Mouse (Mus musculus): ENCODE measurements at regions not wholly inside any gene's neighbourhood (a gene's known extent, or its start where the extent isn't known, plus 50 kb on each side); places are given as distances from the start of the nearest gene placed in this dataset.
A peak's percentile ranks its signal among the peaks of the same experiment; 100 is the strongest.

DNA sequence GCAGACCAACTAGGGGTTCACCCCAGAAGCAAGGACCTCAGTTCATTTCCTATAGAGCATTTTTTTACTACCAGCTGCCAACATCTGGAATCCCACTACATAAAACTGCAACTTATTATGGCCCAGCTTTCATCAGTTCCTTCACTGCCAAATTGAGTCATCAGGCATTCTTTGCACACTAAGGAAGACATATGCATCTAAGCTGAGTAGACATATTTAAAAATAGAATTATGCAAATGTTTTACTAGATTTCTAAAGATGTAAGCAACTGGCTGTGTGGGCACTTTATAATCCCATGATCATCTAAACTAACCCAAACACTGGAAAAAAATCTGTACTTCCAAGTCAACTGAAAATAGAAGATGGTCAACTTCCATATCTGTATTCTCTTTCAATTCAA is 415.9 kb upstream of the Rarb start:
- no peak for DNase-seq (ENCODE audit: low spot score)

DNA sequence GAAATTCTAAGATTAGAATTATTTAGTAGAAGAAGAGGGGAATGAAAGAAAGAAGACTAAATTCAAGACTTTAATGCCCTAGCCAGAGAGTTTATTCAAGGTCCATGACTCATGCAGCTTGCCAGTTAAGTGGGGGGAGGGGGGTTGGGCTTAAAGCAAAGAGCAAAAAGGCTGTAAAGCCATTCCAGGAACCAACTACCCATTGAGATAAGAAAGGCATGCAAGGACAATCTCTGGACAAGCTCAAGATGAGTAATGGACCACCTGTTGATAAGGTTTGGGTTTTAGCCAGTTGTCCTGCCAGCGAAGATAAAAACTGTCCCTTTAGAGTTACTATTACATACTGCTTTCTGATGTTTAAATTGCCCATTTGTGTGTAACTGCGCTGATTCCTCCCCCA is 392.5 kb upstream of the Rarb start:
- no peak for DNase-seq (ENCODE audit: low spot score)

DNA sequence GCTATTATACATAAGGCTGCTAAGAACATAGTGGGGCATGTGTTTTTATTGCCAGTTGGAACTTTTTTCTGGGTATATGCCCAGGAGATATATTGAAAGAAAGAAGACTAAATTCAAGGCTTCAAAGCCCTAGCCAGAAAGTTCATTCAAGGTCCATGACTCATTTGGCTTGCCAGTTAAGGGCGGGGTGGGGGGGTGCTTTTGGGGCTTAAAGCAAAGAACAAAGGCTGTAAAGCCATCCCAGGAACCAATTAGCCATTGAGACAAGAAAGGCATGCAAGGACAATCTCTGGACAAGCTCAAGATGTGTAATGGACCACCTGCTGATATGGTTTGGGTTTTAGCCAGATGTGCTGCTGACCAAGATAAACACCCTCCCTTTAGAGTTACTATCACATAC is 386.7 kb upstream of the Rarb start:
- no peak for DNase-seq (ENCODE audit: low spot score)

DNA sequence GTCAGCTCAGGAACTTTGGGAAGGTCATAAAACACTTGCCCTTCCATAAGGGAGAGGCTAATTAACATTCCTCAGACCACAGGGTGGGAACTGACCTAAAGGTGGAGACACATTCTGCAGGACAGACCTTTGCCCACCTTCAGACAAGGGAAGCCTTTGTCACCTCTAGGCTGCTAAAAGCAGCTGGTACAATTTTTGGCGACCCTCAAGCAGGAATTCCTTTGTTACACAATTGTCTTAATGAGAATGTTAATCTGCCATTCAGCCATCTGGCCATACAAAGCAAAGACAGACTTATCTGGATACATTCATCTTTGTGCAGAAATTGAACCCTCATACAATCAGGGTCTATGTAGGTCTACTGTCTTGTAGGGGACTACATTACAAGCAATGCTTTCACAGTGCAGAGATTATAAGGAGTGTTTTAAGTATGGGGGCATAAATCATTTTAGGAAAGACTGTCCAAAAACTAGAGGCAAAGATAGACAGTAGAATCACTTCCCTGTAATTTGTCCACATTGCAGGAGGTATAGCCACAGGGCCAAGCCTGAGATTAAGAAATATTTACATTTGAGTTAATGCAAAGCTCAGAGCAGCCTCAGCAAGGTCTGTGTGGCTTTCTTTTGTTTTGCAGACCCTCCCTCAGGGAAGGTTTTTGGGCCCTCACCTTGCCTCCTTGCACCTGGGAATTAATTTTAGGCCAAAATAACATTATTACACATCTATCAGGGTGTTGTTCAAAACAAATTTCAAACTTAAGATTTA is 384.5 kb upstream of the Rarb start:
- DNase-seq (ENCODE audit: low spot score) = no peak

DNA sequence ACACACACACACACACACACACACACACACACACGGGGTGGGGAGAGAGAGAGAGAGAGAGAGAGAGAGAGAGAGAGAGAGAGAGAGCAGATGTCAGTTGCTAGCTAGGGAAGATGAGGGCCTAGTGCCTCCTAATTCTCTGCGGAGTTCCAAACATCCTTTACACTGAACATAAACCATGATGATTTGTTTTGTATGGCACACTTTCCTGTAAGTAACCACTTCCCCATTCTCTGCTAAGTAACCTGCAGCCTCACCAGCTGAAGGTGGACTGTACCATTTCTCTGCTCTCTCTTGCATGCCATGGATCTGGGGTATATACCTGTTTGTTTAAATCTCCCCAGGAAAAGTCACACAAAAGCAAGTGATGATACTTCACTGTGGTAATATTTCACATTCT is 374.0 kb upstream of the Rarb start:
- no peak for DNase-seq (ENCODE audit: low spot score)

DNA sequence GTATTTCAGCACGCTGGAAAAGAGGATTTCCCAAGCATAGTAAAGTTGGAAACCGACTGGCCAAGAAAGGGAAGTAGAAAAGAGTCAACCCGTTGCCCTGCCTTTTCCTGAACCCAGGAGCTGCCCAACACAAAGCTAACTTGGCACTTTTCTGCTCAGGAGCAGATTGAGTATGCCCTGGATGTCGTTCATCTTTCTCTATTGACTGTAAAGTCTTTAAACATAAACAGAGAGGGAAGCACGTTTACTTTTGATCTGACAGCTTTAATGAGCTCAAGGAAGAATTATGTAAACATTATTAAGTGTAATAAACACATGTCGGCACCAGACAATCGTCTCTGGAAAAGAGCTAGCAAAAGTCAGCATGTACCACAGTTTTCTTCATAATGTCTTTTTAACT is 354.3 kb upstream of the Rarb start:
- no peak for DNase-seq (ENCODE audit: low spot score)

DNA sequence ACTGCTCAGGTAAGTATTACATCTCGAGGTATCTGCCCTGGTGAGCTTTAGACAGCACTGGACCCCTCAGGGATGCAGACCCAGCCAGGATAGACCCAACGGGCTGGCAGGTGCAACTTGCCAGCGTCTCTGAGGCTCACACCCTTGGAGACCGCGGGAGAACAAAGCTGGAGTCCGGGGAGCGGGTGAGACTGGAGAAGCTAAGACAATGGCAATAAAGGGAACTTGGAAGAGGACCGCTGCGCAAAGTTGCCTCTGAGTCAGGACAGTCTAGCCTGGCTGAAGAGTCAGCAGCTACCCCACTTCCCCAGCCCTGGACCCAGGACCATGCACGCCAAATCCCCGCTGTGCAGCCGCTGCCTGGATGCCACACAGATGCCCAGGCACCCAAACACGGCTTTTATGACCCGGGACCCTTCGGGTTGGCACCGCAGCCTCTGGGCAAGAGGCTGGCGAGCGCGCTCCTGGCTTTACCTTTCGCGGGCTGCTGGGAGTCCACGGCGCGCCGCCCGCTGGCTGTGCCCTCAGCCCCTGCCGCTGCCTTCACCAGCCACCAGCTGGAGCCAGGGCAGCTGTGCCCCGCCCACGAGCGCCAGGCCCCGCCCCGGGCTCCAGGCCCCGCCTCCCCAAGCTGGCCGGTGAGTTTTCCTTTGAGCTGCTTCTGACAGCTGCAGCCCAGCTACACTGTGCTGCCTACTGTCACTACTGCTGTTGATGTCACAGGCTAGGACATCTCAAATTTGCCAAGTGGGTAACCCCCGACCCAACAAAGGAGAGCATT is 353.6 kb upstream of the Rarb start:
- peak; percentile 39 for DNase-seq (ENCODE audit: low spot score)

DNA sequence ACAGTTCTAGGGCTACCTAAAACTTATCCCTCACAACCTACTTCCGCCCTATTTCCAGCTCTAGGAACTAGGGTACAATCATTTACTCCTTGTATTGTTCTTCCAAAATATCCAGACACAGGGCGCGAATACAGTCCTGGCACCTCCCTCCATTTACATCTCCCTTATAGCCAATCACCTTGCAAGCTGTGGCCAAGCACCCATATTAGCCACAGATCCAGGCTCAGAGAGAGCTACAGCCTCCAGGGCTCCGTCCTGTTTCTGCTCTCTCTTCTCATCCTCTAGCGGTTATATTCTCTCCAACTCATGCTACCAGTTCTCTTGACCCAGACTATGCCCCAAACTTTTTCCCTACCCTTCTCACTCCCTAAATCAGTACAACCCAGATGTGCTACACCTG is 352.9 kb upstream of the Rarb start:
- no peak for DNase-seq (ENCODE audit: low spot score)

DNA sequence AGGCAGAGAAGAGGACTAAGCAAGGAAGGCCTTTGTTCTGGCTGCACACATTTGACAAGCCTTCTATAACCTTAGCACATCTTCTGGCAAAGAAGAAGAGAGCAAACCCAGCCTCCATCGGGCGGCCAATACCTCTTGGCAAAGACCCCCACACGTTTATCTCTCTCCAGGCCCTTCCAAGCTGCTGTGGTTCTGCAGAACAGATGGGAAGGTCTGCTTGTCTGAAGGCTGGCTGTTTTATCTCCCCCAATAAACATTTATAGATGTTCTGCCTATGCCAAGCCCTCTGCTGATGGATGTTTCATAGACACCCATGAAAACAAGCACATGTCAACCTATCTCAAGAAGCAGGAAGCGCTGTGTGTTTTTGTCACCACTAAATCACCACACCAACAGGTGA is 339.4 kb upstream of the Rarb start:
- no peak for DNase-seq (ENCODE audit: low spot score)

DNA sequence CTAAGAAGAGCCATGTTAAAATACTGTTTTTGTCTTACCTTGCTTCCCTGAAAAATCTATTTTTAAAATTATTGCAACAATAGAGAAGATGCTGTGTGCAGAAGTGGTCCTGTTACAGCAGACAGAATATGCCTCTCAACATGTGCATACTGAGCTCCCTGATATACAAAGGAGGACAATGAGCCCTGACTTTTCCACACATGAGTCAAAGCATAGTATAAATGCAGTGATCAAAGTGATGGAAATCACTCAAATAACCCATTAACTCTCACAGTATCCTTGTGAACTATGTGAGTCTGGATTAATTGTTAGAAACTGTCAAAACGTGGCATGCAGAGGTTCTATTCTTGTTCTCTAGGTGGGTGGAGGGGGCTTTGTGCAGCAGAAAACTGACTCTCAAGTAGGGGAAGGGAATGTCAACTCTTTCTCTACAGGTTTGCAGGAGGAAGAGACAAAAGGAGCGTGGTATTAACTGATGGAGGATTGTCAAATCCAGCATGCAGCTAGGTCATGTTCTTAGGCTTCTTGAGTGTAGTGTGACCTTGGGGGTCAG is 337.5 kb upstream of the Rarb start:
- no peak for DNase-seq (ENCODE audit: low spot score)

DNA sequence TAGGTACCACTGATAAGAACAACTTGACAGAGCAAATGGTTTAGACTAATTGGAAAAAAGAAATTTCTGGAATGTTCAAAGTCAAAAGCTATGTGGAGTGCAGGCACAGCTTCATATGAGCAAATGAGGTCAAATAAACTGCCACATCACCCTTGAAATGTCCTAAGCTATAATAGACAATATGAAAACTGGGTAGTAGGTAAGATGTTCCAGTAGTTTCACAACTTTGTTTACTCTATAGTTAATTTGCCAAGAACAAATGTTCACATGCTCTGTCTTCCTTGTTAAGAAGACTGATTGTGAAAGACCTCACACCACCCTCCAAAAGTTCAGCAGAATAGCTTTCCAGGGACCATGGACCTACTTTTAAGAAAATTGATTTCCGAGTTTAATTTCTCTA is 301.7 kb upstream of the Rarb start:
- DNase-seq (ENCODE audit: low spot score) = no peak

DNA sequence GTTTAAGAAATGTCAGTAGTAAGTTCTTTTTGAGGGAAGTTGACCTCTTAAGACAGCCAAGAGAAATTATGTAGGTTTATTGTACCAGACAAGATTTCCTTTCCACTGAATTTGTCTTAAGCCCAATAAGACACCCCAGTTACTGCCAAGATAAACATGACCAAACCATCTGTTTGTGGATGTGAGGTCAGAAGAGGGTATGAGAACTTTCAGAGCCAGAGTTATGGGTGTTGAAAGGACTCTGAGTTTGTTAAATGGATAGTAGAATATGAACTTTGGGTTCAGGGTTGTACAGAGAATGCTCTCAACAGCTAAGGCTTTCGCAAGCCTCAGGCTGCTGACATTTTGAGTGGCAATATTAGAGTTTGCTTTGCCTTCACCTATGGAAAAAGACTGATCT is 287.7 kb upstream of the Rarb start:
- no peak for DNase-seq (ENCODE audit: low spot score)

DNA sequence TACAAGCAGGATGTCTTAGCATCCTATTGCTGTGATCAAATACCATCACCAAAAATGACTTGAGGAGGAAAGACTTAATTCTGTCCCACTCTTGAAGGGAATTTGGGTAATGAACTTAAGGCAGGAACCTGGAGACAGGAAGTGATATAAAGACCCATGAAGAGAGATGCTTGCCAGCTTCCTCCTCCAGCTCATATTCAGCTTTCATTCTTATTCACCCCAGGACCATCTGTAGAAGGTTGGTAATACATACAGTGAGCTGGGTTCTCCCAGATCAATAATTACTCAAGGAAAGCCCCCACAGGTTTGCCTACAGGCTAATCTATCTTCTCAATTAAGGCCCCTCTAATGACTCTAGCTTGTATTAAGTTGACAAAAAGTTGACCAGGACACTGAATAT is 283.5 kb upstream of the Rarb start:
- no peak for DNase-seq (ENCODE audit: low spot score)

DNA sequence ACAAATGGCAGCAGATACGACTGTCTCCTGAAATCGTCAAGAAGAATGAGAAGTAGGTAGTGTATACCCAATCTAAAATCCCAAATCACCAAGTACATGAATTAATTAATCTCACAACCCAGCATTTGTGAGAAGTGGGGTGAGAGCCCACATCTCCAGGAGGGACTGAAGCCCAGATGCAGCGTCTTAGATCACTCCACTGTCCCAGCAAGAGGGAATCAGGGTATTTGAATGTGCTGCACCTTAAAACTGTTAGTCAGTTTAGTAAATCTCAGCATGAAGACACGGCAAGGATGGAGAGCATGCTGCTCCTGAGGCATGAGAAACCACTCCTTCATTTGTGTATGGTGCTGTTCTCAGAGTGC is 271.6 kb upstream of the Rarb start:
- DNase-seq (ENCODE audit: low spot score) = no peak

DNA sequence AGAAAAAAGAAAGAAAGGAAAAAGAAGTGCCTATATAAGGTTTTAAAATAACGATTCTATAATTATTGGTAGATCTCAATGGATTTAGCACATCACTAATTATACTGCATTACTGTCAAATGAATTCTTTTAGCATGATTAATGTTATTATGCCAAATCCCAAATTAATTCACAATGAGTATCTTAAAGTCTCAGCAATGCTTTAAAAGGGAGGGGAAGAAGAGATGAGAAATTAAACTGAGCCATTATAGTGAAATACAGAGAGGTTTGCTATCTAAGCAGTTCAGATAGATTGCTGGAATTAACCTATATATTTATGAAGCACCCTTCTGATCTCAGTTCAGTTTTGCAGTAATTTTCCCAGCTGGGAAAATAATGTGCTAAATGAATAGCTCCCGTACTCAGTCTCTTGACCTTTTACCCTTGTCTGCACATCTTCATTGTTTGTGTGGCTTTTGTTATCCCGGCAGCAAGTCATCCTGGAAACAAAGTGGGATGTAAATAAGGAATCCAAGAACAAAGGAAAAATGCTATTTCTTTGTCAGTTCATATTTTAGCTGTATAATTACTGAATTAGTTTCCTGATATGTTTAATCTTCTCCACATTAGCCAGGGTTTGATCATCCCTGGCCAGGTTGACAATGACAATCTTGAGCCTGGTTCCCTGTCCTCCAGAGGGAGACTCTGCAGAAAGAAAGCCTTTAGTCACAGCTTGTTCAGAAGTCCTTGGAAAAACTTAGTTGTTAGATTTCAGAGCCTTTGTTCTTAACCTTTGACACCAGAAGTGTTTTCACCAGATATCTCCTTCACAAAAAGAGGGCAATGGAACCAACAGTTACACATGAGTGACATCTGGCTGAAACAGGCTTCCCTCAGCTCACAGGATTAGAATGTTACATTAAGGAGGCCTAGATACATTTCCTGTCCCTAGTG is 270.9 kb upstream of the Rarb start:
- DNase-seq (ENCODE audit: low spot score) = no peak

DNA sequence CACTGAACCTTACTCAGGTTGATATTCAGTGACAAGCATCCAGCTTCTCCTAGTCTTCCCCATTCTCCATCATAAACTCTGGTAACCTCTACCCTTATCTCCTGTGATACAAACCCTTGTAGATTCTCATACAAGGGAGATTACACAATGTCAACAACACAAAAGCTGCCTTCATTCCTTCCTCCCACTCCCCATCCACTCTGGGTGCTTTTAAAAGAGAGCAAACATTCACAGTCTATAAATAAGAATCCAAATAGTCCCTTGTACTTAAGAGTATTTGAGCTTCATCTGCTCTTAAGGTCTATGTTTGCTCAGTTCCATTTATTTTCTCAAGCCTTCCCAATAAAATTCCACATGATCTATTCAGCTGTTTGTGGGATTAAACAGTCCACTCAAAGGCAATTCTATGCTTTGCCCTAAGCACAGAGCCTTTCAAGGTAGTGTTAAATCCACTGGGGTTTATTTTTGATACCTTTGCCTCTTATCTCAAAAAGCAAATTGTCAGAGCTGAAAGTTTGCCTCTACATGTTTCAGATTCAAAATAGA is 270.2 kb upstream of the Rarb start:
- DNase-seq (ENCODE audit: low spot score) = no peak

DNA sequence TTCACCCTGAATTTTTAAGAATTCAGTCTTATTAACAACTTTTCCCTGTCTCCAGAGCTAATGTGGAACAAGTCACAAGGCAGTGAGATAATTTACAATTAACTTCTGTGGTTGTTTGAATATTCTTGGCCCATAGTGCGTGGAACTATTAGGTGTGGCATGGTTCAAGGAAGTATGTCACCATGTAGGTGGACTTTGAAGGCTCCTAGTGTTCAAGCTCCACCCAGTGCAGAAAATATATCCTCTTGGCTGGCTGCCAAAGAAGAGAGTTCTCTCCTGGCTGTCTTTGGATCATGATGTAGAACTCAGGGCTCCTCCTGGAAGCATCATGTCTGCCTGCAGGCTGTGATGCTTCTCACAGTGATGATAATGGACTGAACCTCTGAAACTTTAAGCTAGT is 268.9 kb upstream of the Rarb start:
- DNase-seq (ENCODE audit: low spot score) = no peak

DNA sequence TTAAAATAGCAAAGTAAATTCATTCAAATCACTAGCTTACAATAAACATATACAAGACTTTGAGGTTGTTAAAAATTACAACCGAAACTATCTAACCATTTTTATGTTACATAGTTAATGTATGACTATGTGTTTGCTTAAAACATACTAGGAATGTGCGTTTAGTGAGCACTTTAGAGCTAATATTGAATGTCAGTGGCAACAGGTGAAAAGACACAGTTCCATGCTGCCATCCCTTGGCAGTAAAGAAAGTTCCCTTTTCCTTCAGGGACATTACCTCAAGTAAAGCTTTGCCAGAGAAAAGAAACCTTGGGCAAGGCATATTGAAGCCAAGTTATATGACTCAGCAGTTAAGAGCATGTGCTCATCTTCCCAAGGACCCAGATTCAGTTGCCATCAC is 265.0 kb upstream of the Rarb start:
- no peak for DNase-seq (ENCODE audit: low spot score)

DNA sequence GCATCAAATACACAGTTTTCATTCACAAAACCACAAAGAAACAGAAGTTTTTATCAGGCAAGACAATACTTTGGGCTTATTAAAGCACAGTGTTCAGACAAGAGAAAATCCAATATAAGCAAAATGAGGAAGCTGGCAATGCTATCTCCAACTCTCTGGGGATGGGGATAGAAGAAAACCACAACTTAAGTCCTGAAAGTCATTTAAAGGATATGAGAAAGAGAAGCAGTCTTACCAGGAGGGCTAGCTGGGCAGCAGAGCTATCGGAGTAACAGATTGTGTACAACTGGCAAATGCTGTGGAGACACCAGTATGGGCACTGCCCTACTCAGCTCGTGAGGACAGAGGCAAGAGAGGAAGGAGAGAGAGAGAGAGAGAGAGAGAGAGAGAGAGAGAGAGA is 262.9 kb upstream of the Rarb start:
- DNase-seq (ENCODE audit: low spot score) = no peak

DNA sequence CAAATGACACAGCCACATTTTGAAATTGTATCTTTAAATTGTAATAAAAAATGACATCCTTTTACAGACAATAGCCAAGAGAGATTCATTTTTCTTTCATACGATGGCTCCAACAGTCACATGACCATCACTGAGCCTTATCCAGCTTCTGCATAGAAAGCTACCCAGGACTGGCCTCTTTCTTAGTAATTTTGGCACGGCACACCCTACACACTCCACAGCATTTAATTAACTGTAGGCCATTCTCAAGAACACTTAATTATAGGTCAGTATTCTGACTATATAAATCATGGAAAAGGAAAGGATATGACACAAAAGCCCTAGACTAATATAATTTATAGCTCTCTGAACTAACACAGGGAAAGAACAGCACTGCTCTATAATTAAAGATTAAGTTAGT is 260.6 kb upstream of the Rarb start:
- DNase-seq (ENCODE audit: low spot score) = no peak

DNA sequence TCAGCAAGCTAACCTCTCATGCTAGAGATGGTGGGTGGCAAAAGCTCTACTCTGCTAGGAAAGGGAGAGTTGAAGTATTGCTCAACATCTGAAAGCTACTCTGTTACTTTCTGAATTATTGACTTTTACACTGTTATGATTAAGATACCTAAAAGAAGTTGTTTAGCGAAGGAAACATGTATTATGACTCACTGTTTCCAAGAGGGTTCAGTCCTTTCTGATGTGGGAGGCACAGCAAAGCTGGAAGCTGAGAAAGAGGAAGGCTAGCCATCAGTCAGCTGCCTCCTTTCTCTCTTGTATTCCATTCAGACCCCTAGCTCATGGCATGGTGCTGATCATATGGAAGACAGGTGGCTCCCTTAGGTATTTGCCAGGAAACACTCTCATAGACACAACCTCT is 242.4 kb upstream of the Rarb start:
- DNase-seq (ENCODE audit: low spot score) = no peak

DNA sequence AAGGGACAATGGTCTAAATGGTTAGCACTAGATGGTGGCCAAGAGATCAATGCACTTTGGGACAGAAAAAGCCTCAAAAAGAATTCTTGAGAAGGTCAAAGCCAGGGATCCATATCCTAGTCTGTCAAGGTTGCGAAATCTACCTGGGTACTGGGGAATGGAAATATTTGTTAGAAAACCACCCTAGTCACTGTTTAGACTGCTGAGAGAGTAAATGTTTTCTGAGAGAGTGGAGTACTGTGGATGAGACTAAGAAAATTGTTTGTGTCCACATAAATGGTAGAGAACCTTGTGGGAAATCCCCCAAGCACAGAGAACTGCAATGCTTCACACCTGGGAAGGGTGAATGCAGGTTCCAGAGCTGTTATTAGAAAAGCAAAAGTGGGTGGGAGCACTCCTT is 239.5 kb upstream of the Rarb start:
- DNase-seq (ENCODE audit: low spot score) = no peak
